Mouse (Mus musculus): ENCODE results near the gene Tmem129. TPM values are rescaled to one million over a fixed set of nuclear protein-coding genes. Genes with fewer than 3 reads are reported as not detected.

Gene Tmem129
- polyA plus RNA-seq, 1 experiment from 2014 or later: 35.7 TPM

Other genes starting within 250 kb of the Tmem129 start
- not detected in 2 replicates for gene Nkx1-1, start 224.4 kb downstream of the Tmem129 start, polyA plus RNA-seq (2014; fragmentation: Nextera tagmentation; extraction: Ambion mirVana)
- 62.5 and 63.6 TPM in 2 replicates for gene Fam53a, start 28.8 kb downstream of the Tmem129 start, polyA plus RNA-seq (2014; fragmentation: Nextera tagmentation; extraction: Ambion mirVana)
- gene Gm9903, start 28.5 kb downstream of the Tmem129 start, polyA plus RNA-seq (2014; fragmentation: Nextera tagmentation; extraction: Ambion mirVana): 0.22 and 0.27 TPM in 2 replicates
- 369 and 394 TPM in 2 replicates for gene Slbp, start 5.8 kb downstream of the Tmem129 start, polyA plus RNA-seq (2014; fragmentation: Nextera tagmentation; extraction: Ambion mirVana)
- gene Tacc3, start 288 bp downstream of the Tmem129 start, polyA plus RNA-seq (2014; fragmentation: Nextera tagmentation; extraction: Ambion mirVana): 229 and 255 TPM in 2 replicates
- gene Fgfr3, start 63.3 kb upstream of the Tmem129 start, polyA plus RNA-seq (2014; fragmentation: Nextera tagmentation; extraction: Ambion mirVana): 7.8 and 8.5 TPM in 2 replicates
- gene Letm1, start 124.4 kb upstream of the Tmem129 start, polyA plus RNA-seq (2014; fragmentation: Nextera tagmentation; extraction: Ambion mirVana): 53.5 and 54.2 TPM in 2 replicates
- gene Nsd2, start 162.3 kb upstream of the Tmem129 start, polyA plus RNA-seq (2014; fragmentation: Nextera tagmentation; extraction: Ambion mirVana): 48.6 and 62.5 TPM in 2 replicates